Mouse (Mus musculus) kidney, embryonic 15.5 days (tissue): ENCODE measurements around the gene Lrrc28. TPM values are rescaled to one million over a fixed set of nuclear protein-coding genes. Genes with fewer than 3 reads are reported as not detected.

Source experiments
- ATAC-seq: fragments of 200-750 bp; cut with Nextera tagmentation; replicated peaks from 2 replicates; pipeline ENCODE4 v1.8.0; 2017; ENCODE audit warnings: moderate TSS enrichment; ENCODE audit not compliant: low FRiP score
- H3K27ac ChIP-seq: fragments of 300-500 bp; sonication (generic); 2 replicates; pipeline ENCODE4 v1.5.1; 2015; ENCODE audit warnings: mild to moderate bottlenecking, inconsistent platforms
- H3K27me3 ChIP-seq: fragments of 300-500 bp; sonication (generic); 2 replicates; pipeline ENCODE4 v1.6.1; 2015; ENCODE audit warnings: inconsistent platforms
- H3K36me3 ChIP-seq: fragments of 300-500 bp; sonication (generic); 2 replicates; pipeline ENCODE4 v1.6.1; 2015; ENCODE audit warnings: inconsistent platforms
- H3K4me1 ChIP-seq: fragments of 300-500 bp; sonication (generic); 2 replicates; pipeline ENCODE4 v1.6.1; 2015; ENCODE audit warnings: inconsistent platforms
- H3K4me2 ChIP-seq: fragments of 300-500 bp; sonication (generic); 2 replicates; pipeline ENCODE4 v1.6.1; 2015; ENCODE audit warnings: moderate library complexity, mild to moderate bottlenecking, inconsistent platforms
- H3K4me3 ChIP-seq: fragments of 300-500 bp; sonication (generic); replicated peaks from 2 replicates; pipeline ENCODE4 v1.5.1; 2015; ENCODE audit warnings: mild to moderate bottlenecking, inconsistent platforms
- H3K9ac ChIP-seq: fragments of 300-500 bp; sonication (generic); 2 replicates; pipeline ENCODE4 v1.6.1; 2015; ENCODE audit warnings: mild to moderate bottlenecking, inconsistent platforms
- H3K9me3 ChIP-seq: fragments of 300-500 bp; sonication (generic); replicated peaks from 2 replicates; pipeline ENCODE4 v1.6.1; 2016; ENCODE audit warnings: inconsistent platforms
- WGBS: fragments of 180-500 bp; shearing (Covaris S2); methylation state at CpG from one replicate; pipeline ENCODE4 v1.1.7; 2015; ENCODE audit warnings: mixed read lengths; 5-methylcytosine and 5-hydroxymethylcytosine counted together
- polyA plus RNA-seq: library from polyadenylated mRNA; unstranded; fragments of >200 nt; fragmentation: Nextera tagmentation; extraction: Ambion mirVana; gene quantifications from 2 replicates; pipeline ENCODE4 v1.2.1, GENCODE M21; 2015

Gene Lrrc28
- polyA plus RNA-seq, 1 experiment from 2014 or later: 15.3 TPM

DNA sequence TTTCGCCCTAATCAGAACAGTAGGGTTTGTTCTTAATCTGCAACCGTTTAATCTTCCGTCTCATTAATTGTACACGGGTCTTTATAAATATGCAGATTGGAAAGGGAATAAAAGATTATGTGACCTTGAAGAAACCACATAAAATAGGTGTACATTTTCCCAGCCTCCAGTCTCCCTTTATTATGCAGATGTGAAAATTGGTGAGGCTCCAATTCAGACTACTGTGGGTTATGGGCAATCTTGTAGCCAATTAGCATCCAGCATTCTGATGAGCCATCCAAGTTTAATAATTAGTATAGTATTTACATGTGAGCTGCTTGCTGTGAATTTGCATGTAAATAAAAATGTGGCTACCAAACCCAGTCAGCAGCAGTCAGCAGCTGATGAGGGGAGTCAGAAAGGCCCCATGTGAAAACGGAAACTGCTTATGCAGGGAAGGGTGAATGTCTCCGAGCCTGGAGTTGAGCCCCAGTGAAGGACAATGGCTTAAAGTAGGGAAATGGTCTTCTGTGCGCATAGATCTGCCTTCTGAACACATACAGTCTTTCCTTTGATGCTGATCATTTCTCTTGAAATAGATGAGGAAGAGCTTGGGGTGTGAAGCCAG lies 176.2 kb downstream of the Lrrc28 start:
- WGBS: 77% methylated on average over 7 of the region's 7 CpGs
- Histone ChIP-seq H3K36me3 (no peaks in the 10 kb centered on the region), H3K9me3 (no peaks in the 10 kb centered on the region), H3K4me1 (peaks cover 16% of the 10 kb centered on the region), H3K4me2 (no peak overlapping the region), H3K27me3 (no peaks in the 10 kb centered on the region), H3K27ac (no peak overlapping the region; the same call in 1 of the 2 replicates), H3K4me3 (no peak overlapping the region), H3K9ac (no peak overlapping the region)
- no peak for ATAC-seq

DNA sequence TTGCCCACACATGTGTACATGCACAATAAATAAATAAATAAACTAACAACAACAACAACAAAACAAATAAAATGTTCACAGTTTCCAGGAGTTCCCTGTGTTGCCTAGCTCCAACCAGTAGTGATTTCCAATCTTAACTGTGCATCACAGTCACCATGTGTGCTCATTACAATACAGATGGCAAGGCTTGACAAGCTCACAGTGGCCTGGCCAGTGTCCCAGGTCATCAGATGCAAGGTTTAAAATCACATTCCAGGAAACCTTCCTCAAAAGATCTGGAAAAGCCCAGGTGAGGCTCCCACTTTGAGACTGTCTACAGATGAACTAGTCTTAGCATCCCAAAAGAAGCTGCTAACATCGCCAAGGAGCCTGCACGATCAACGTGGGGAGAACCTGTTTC lies 176.9 kb downstream of the Lrrc28 start:
- H3K4me3 ChIP-seq: no peak overlapping the region
- no peaks in the 10 kb centered on the region for H3K27me3 ChIP-seq
- peaks cover 21% of the 10 kb centered on the region for H3K4me1 ChIP-seq
- no peaks in the 10 kb centered on the region for H3K36me3 ChIP-seq
- no peaks in the 10 kb centered on the region for H3K9me3 ChIP-seq
- no peak overlapping the region for H3K4me2 ChIP-seq
- 95% methylated on average over 3 of the region's 3 CpGs for WGBS
- no peak overlapping the region for H3K27ac ChIP-seq
- no peak for ATAC-seq
- no peak overlapping the region for H3K9ac ChIP-seq

GRCm38 (mm10) chr7:67466322-67466721 lies 178.7 kb downstream of the Lrrc28 start:
- no peak overlapping the region for H3K4me3 ChIP-seq
- peaks cover 33% of the 10 kb centered on the region for H3K4me1 ChIP-seq
- H3K4me2 ChIP-seq: no peak overlapping the region
- no peaks in the 10 kb centered on the region for H3K9me3 ChIP-seq
- no peaks in the 10 kb centered on the region for H3K36me3 ChIP-seq
- no peak overlapping the region for H3K27ac ChIP-seq
- H3K9ac ChIP-seq: no peak overlapping the region
- 85% methylated on average over 2 of the region's 2 CpGs for WGBS
- no peak for ATAC-seq
- H3K27me3 ChIP-seq: no peaks in the 10 kb centered on the region

DNA sequence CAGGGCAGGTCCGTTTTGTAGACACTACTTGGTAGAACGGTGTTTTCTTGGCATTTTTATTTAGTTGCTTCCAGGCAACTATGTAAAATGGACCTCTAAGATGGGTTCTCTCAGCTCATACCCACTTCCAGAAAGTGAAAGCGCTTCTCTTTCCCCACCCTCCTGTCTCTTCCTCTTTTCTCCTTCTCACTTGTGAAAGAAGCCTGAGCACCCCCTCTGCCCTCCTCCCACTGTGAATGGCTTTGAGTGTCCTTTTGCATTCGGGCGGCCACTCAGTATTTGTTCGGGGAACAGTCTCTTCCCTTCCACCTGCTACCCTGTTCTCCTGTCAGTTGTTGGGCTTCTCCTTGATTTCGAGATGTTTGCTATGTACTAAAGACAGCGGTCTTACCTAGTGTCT lies 180.4 kb downstream of the Lrrc28 start:
- Histone ChIP-seq H3K9ac (no peak overlapping the region), H3K27ac (no peak overlapping the region), H3K27me3 (no peaks in the 10 kb centered on the region), H3K4me2 (no peak overlapping the region), H3K4me1 (peaks cover 38% of the 10 kb centered on the region), H3K4me3 (no peak overlapping the region), H3K36me3 (no peaks in the 10 kb centered on the region), H3K9me3 (no peaks in the 10 kb centered on the region)
- ATAC-seq: no peak
- WGBS: 93% methylated on average over 8 of the region's 8 CpGs

- peak overlapping the region; percentile 64 for H3K27ac ChIP-seq
- H3K4me3 ChIP-seq: no peak overlapping the region
- no peak overlapping the region for H3K9ac ChIP-seq
- no peaks in the 10 kb centered on the region for H3K27me3 ChIP-seq
- peaks cover 41% of the 10 kb centered on the region for H3K4me1 ChIP-seq
- H3K9me3 ChIP-seq: no peaks in the 10 kb centered on the region
- WGBS: 22% methylated on average over 7 of the region's 7 CpGs
- ATAC-seq: peak; percentile 31; the same call in 1 of the 2 replicates
- no peaks in the 10 kb centered on the region for H3K36me3 ChIP-seq
- H3K4me2 ChIP-seq: no peak overlapping the region
Measured at GRCm38 (mm10) chr7:67463565-67463964, 181.5 kb downstream of the Lrrc28 start.

Other genes with a start within 250 kb of the Lrrc28 start
- 30.4 and 33.1 TPM in 2 replicates for gene Ttc23, start 2.1 kb upstream of the Lrrc28 start, polyA plus RNA-seq
- gene Synm, start 114.5 kb upstream of the Lrrc28 start, polyA plus RNA-seq: 0.99 and 1.4 TPM in 2 replicates